Mouse (Mus musculus): ENCODE results near the gene Ccdc126. TPM values are rescaled to one million over a fixed set of nuclear protein-coding genes. Genes with fewer than 3 reads are reported as not detected.

Gene Ccdc126
- polyA plus RNA-seq, 1 experiment from 2014 or later, result 5.0 TPM

GRCm38 (mm10) chr6:49331369-49332059 is 12.4 kb downstream of the Ccdc126 start:
- Histone ChIP-seq H3K27ac (ENCODE audit: low read depth, low read length) (no peak overlapping the region), H3K9me3 (ENCODE audit: control insufficient read depth, low read length) (no peaks in the 10 kb centered on the region), H3K4me3 (ENCODE audit: low read depth, low read length) (no peak overlapping the region)

DNA sequence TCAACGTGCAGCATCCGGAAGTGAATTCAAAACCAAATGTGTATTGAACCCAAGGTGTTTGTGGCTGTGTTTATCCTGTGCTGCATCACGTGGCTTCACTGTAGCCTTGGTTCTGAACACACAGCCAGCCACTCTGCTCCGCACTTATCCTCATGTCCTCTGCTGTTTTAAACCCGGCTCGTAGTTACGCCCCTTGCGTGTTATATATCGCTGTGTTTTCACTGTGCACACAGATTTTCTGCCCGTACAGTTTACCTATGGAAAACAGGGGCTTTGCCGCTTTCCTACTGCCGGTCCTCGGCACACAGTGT is 12.9 kb downstream of the Ccdc126 start:
- H3K9ac ChIP-seq (ENCODE audit: low read depth, low read length), result no peak overlapping the region
- H3K27ac ChIP-seq (ENCODE audit: low read depth, low read length), result no peak overlapping the region
- no peak for ATAC-seq (replicated peaks; ENCODE audit: low FRiP score)
- H3K36me3 ChIP-seq (ENCODE audit: control insufficient read depth, insufficient read depth, low read length), result no peaks in the 10 kb centered on the region
- H3K4me3 ChIP-seq (ENCODE audit: low read depth, low read length), result no peak overlapping the region
- no peak for DNase-seq (ENCODE audit: low spot score)
- WGBS, result 71% methylated on average over 13 of the region's 13 CpGs
- H3K4me1 ChIP-seq (replicated peaks; ENCODE audit: control insufficient read depth, insufficient read depth, low read length), result no peaks in the 10 kb centered on the region
- H3K9me3 ChIP-seq (ENCODE audit: control insufficient read depth, low read length), result no peaks in the 10 kb centered on the region
- no peaks in the 10 kb centered on the region for H3K27me3 ChIP-seq (replicated peaks; ENCODE audit: control insufficient read depth, insufficient read depth, low read length)
- H3K4me2 ChIP-seq, result no peak overlapping the region

More at GRCm38 (mm10) chr6:49331369-49332059, 12.4 kb downstream of the Ccdc126 start:
- DNase-seq (ENCODE audit: low spot score) (no peak), ATAC-seq (replicated peaks; ENCODE audit: low FRiP score) (no peak)
- no peaks in the 10 kb centered on the region for H3K36me3 ChIP-seq (ENCODE audit: control insufficient read depth, insufficient read depth, low read length)
- no peak overlapping the region for H3K9ac ChIP-seq (ENCODE audit: low read depth, low read length)
- H3K4me2 ChIP-seq, result no peak overlapping the region
- 58% methylated on average over 5 of the region's 5 CpGs for WGBS
- no peaks in the 10 kb centered on the region for H3K27me3 ChIP-seq (replicated peaks; ENCODE audit: control insufficient read depth, insufficient read depth, low read length)
- no peaks in the 10 kb centered on the region for H3K4me1 ChIP-seq (replicated peaks; ENCODE audit: control insufficient read depth, insufficient read depth, low read length)

DNA sequence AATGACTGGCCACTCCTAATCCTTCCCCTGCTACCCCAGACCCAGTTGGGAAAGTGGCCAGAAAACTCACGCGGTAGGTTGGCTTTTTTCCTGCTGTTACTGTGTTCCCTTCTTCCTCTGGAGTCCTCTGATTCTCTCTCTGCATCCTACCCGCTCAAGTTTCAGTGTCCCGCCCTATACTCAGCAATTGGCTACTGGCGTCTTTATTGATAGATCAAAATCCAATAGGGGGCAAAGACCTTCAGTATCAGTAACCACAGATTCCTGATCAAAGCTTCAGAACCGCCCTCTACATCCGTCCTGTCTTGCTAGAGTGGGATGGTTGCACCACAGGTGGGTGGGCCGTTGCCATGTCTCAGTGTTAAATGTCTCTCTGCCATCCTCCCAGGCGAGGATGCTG is 19.5 kb downstream of the Ccdc126 start:
- Histone ChIP-seq H3K4me3 (ENCODE audit: low read depth, low read length) (no peak overlapping the region), H3K36me3 (ENCODE audit: control insufficient read depth, insufficient read depth, low read length) (no peaks in the 10 kb centered on the region), H3K27ac (ENCODE audit: low read depth, low read length) (no peak overlapping the region), H3K27me3 (replicated peaks; ENCODE audit: control insufficient read depth, insufficient read depth, low read length) (no peaks in the 10 kb centered on the region), H3K9ac (ENCODE audit: low read depth, low read length) (no peak overlapping the region), H3K4me2 (no peak overlapping the region), H3K4me1 (replicated peaks; ENCODE audit: control insufficient read depth, insufficient read depth, low read length) (no peaks in the 10 kb centered on the region), H3K9me3 (ENCODE audit: control insufficient read depth, low read length) (no peaks in the 10 kb centered on the region)
- DNase-seq (ENCODE audit: low spot score), result no peak
- whole genome bisulfite sequencing, result 39% methylated on average over 9 of the region's 9 CpGs
- ATAC-seq (replicated peaks; ENCODE audit: low FRiP score), result no peak

DNA sequence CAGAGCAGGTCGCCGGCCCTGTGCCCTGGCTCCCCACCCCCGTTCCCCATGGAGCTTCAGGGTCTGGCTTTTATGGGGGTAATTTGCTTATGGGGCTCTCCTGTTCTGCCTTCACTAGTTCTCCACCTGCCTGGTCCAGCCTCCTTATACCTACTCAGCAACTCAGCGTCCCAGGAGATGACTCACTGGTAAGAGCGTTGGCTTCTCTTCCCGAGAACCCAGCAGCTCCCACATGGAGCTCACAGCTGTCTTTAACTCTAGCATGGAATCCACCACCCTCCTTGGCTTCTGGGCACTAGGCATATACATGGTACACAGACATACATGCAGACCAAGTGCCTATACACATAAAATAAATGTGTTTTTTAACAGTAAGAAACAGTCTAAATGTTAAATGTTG is 20.1 kb downstream of the Ccdc126 start:
- Histone ChIP-seq H3K9me3 (ENCODE audit: control insufficient read depth, low read length) (no peaks in the 10 kb centered on the region), H3K4me3 (ENCODE audit: low read depth, low read length) (no peak overlapping the region), H3K27me3 (replicated peaks; ENCODE audit: control insufficient read depth, insufficient read depth, low read length) (no peaks in the 10 kb centered on the region), H3K9ac (ENCODE audit: low read depth, low read length) (no peak overlapping the region), H3K27ac (ENCODE audit: low read depth, low read length) (no peak overlapping the region), H3K4me1 (replicated peaks; ENCODE audit: control insufficient read depth, insufficient read depth, low read length) (no peaks in the 10 kb centered on the region), H3K4me2 (no peak overlapping the region), H3K36me3 (ENCODE audit: control insufficient read depth, insufficient read depth, low read length) (no peaks in the 10 kb centered on the region)
- ATAC-seq (replicated peaks; ENCODE audit: low FRiP score) (no peak), DNase-seq (ENCODE audit: low spot score) (no peak)
- WGBS, result 52% methylated on average over 6 of the region's 6 CpGs

- Histone ChIP-seq H3K4me2 (no peak overlapping the region), H3K27me3 (replicated peaks; ENCODE audit: control insufficient read depth, insufficient read depth, low read length) (no peaks in the 10 kb centered on the region), H3K9me3 (ENCODE audit: control insufficient read depth, low read length) (no peaks in the 10 kb centered on the region), H3K27ac (ENCODE audit: low read depth, low read length) (no peak overlapping the region), H3K36me3 (ENCODE audit: control insufficient read depth, insufficient read depth, low read length) (no peaks in the 10 kb centered on the region), H3K9ac (ENCODE audit: low read depth, low read length) (no peak overlapping the region), H3K4me3 (ENCODE audit: low read depth, low read length) (no peak overlapping the region), H3K4me1 (replicated peaks; ENCODE audit: control insufficient read depth, insufficient read depth, low read length) (no peaks in the 10 kb centered on the region)
- DNase-seq (ENCODE audit: low spot score) (no peak), ATAC-seq (replicated peaks; ENCODE audit: low FRiP score) (no peak)
- WGBS, result 66% methylated on average over 14 of the region's 14 CpGs
These were observed 24.8 kb downstream of the Ccdc126 start for GRCm38 (mm10) chr6:49343737-49344469.

DNA sequence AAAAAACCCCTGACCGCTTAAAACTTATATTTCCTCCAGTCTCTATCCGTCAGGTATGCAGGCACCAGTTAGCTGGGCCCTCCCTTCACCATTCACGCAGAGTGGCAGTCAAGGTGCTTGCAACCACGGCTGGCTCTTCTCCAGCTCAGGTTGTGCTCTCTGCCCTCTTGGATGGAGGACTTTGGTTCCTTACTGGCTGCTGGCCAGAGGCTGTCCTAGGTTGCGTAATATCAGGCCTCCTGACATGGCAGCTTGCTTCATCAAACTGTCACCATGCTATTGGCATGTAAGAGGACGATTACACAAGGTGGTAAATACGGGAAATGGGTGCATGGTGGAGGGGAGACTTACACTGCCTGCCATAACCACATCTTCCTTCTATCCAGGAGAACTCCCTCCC is 30.8 kb downstream of the Ccdc126 start:
- DNase-seq (ENCODE audit: low spot score), result no peak
- ATAC-seq (replicated peaks; ENCODE audit: low FRiP score), result no peak
- Histone ChIP-seq H3K4me1 (replicated peaks; ENCODE audit: control insufficient read depth, insufficient read depth, low read length) (no peaks in the 10 kb centered on the region), H3K9me3 (ENCODE audit: control insufficient read depth, low read length) (no peaks in the 10 kb centered on the region), H3K36me3 (ENCODE audit: control insufficient read depth, insufficient read depth, low read length) (no peaks in the 10 kb centered on the region), H3K4me3 (ENCODE audit: low read depth, low read length) (no peak overlapping the region), H3K27ac (ENCODE audit: low read depth, low read length) (no peak overlapping the region), H3K27me3 (replicated peaks; ENCODE audit: control insufficient read depth, insufficient read depth, low read length) (no peaks in the 10 kb centered on the region), H3K4me2 (no peak overlapping the region), H3K9ac (ENCODE audit: low read depth, low read length) (no peak overlapping the region)
- WGBS, result 78% methylated on average over 7 of the region's 7 CpGs

- DNase-seq (ENCODE audit: low spot score), result no peak
- 59% methylated on average over 3 of the region's 3 CpGs for WGBS
These were observed 35.5 kb downstream of the Ccdc126 start for GRCm38 (mm10) chr6:49354613-49355012.

GRCm38 (mm10) chr6:49355171-49355570 is 36.1 kb downstream of the Ccdc126 start:
- H3K9ac ChIP-seq (ENCODE audit: low read depth, low read length), result no peak overlapping the region
- 64% methylated on average over 4 of the region's 4 CpGs for WGBS
- DNase-seq (ENCODE audit: low spot score), result no peak

More at GRCm38 (mm10) chr6:49354613-49355012, 35.5 kb downstream of the Ccdc126 start:
- H3K9ac ChIP-seq (ENCODE audit: low read depth, low read length), result no peak overlapping the region
- H3K27ac ChIP-seq (ENCODE audit: low read depth, low read length), result no peak overlapping the region
- no peaks in the 10 kb centered on the region for H3K4me1 ChIP-seq (replicated peaks; ENCODE audit: control insufficient read depth, insufficient read depth, low read length)
- no peak overlapping the region for H3K4me3 ChIP-seq (ENCODE audit: low read depth, low read length)
- H3K27me3 ChIP-seq (replicated peaks; ENCODE audit: control insufficient read depth, insufficient read depth, low read length), result no peaks in the 10 kb centered on the region
- H3K36me3 ChIP-seq (ENCODE audit: control insufficient read depth, insufficient read depth, low read length), result no peaks in the 10 kb centered on the region
- H3K9me3 ChIP-seq (ENCODE audit: control insufficient read depth, low read length), result no peaks in the 10 kb centered on the region
- no peak overlapping the region for H3K4me2 ChIP-seq
- ATAC-seq (replicated peaks; ENCODE audit: low FRiP score), result no peak

GRCm38 (mm10) chr6:49360420-49360819 is 41.3 kb downstream of the Ccdc126 start:
- ATAC-seq (replicated peaks; ENCODE audit: low FRiP score), result no peak
- no peak for DNase-seq (ENCODE audit: low spot score)
- H3K4me2 ChIP-seq, result no peak overlapping the region
- H3K27me3 ChIP-seq (replicated peaks; ENCODE audit: control insufficient read depth, insufficient read depth, low read length), result no peaks in the 10 kb centered on the region
- H3K27ac ChIP-seq (ENCODE audit: low read depth, low read length), result no peak overlapping the region
- no peaks in the 10 kb centered on the region for H3K4me1 ChIP-seq (replicated peaks; ENCODE audit: control insufficient read depth, insufficient read depth, low read length)
- H3K9ac ChIP-seq (ENCODE audit: low read depth, low read length), result no peak overlapping the region
- H3K36me3 ChIP-seq (ENCODE audit: control insufficient read depth, insufficient read depth, low read length), result no peaks in the 10 kb centered on the region
- no peaks in the 10 kb centered on the region for H3K9me3 ChIP-seq (ENCODE audit: control insufficient read depth, low read length)
- H3K4me3 ChIP-seq (ENCODE audit: low read depth, low read length), result no peak overlapping the region

More at GRCm38 (mm10) chr6:49355171-49355570, 36.1 kb downstream of the Ccdc126 start:
- no peaks in the 10 kb centered on the region for H3K36me3 ChIP-seq (ENCODE audit: control insufficient read depth, insufficient read depth, low read length)
- no peaks in the 10 kb centered on the region for H3K9me3 ChIP-seq (ENCODE audit: control insufficient read depth, low read length)
- no peak overlapping the region for H3K4me2 ChIP-seq
- ATAC-seq (replicated peaks; ENCODE audit: low FRiP score), result no peak
- no peak overlapping the region for H3K27ac ChIP-seq (ENCODE audit: low read depth, low read length)
- no peak overlapping the region for H3K4me3 ChIP-seq (ENCODE audit: low read depth, low read length)
- H3K27me3 ChIP-seq (replicated peaks; ENCODE audit: control insufficient read depth, insufficient read depth, low read length), result no peaks in the 10 kb centered on the region
- H3K4me1 ChIP-seq (replicated peaks; ENCODE audit: control insufficient read depth, insufficient read depth, low read length), result no peaks in the 10 kb centered on the region
